Comparison of ENCODE assay signal across 18 mouse cellular contexts in genomic region chr11:98322159-98322558, GRCm38 (mm10). TPM values are rescaled to one million over a fixed set of nuclear protein-coding genes. Genes with fewer than 3 reads are reported as not detected.
"Had no signal": no experiment of that assay in that cellular context is flagged by ENCODE, and none has a peak within 500 bp of the region (broad histone marks: within the 10 kb centered on the region; RNA-seq: fewer than 3 reads in every experiment).

No protein-coding gene starts in this region.

- H3K27ac ChIP-seq: limb, embryonic 15.5 days; liver, embryonic 12.5 days; midbrain, embryonic 10.5 days; neural tube, embryonic 12.5 days had no signal

- ATAC-seq: liver, embryonic 12.5 days had no signal

- H3K4me3 ChIP-seq: left cerebral cortex, adult 2 months; limb, embryonic 15.5 days; liver, embryonic 12.5 days; midbrain, embryonic 10.5 days; myocyte; neural tube, embryonic 12.5 days had no signal

- DNase-seq: kidney, postnatal 10 days; kidney, postnatal 4 days; lung, embryonic 14.5 days; lung, postnatal 10 days; lung, postnatal 4 days; midbrain, embryonic 14.5 days; retina, postnatal 1 day; right cerebral cortex, postnatal 4 days; spleen, adult 18-20 months; thymus, adult 18-20 months; thymus, postnatal 14 days had no signal

RNA-seq across cellular contexts. Expression of gene Neurod2, which starts 7.3 kb away (rescaled TPM):
- total RNA-seq: megakaryocyte, adult 5-6 weeks had no signal

RNA-seq across cellular contexts. Expression of gene Ppp1r1b, which starts 26.0 kb away (rescaled TPM):
- total RNA-seq: megakaryocyte, adult 5-6 weeks had no signal
